Mouse (Mus musculus) forebrain, embryonic 10.5 days (tissue): ENCODE data around the gene Fto. TPM values are rescaled to one million over a fixed set of nuclear protein-coding genes. Genes with fewer than 3 reads are reported as not detected.

Experiments
- DNase-seq: peaks from one replicate; pipeline ENCODE4 v3.0.0-alpha.2; 2017; ENCODE audit warnings: low spot score; ENCODE audit errors: extremely low spot score
- H3K27ac ChIP-seq: fragments of 300-500 bp; sonication (generic); 2 replicates; pipeline ENCODE4 v1.5.1; 2016; ENCODE audit warnings: mild to moderate bottlenecking
- H3K27me3 ChIP-seq: fragments of 300-500 bp; sonication (generic); 2 replicates; pipeline ENCODE4 v1.6.1; 2016; ENCODE audit warnings: mild to moderate bottlenecking; ENCODE audit not compliant: poor library complexity, severe bottlenecking
- H3K36me3 ChIP-seq: fragments of 300-500 bp; sonication (generic); replicated peaks from 2 replicates; pipeline ENCODE4 v1.6.1; 2016; ENCODE audit warnings: mild to moderate bottlenecking, moderate library complexity
- H3K4me1 ChIP-seq: fragments of 300-500 bp; sonication (generic); 2 replicates; pipeline ENCODE4 v1.6.1; 2016
- H3K4me3 ChIP-seq: fragments of 300-500 bp; sonication (generic); 2 replicates; pipeline ENCODE4 v1.5.1; 2016; ENCODE audit warnings: mild to moderate bottlenecking, moderate library complexity
- H3K9me3 ChIP-seq: fragments of 300-500 bp; sonication (generic); 2 replicates; pipeline ENCODE4 v1.6.1; 2016; ENCODE audit warnings: mild to moderate bottlenecking, moderate library complexity
- WGBS: fragments of 180-500 bp; shearing (Covaris S2); methylation state at CpG from one replicate; pipeline ENCODE4 v1.1.7; 2016; 5-methylcytosine and 5-hydroxymethylcytosine counted together
- polyA plus RNA-seq: library from polyadenylated mRNA; unstranded; fragments of >200 nt; fragmentation: Nextera tagmentation; extraction: Ambion mirVana; gene quantifications from 2 replicates; pipeline ENCODE4 v1.2.1, GENCODE M21; 2016

Fto gene
- polyA plus RNA-seq, 1 experiment from 2014 or later = 88.3 TPM

DNA sequence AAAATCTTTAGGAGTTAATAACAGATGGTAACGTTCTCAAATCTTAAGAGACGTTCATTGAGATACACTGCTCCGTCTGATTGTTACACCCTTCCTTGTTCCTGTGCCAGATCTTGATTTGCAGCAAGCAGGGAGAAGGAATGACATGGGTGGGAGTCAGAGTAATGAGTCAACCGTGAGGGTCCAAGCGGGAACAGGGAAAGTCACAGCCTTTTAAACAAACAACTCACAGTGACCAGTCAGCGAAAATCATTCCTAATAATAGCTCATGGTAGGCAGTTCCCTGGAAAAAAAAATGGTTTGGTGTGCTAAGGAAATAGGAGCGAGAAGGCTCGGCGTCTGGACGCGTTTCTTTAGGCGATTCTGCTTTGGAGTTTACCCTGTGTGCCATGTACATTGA lies 208.9 kb downstream of the Fto start:
- no peak for DNase-seq
- Histone ChIP-seq H3K36me3 (peaks cover 5% of the 10 kb centered on the region), H3K9me3 (no peaks in the 10 kb centered on the region), H3K27ac (no peak overlapping the region), H3K4me1 (peaks cover 64% of the 10 kb centered on the region), H3K27me3 (peaks cover 99% of the 10 kb centered on the region), H3K4me3 (no peak overlapping the region)
- 87% methylated on average over 12 of the region's 12 CpGs for whole genome bisulfite sequencing

DNA sequence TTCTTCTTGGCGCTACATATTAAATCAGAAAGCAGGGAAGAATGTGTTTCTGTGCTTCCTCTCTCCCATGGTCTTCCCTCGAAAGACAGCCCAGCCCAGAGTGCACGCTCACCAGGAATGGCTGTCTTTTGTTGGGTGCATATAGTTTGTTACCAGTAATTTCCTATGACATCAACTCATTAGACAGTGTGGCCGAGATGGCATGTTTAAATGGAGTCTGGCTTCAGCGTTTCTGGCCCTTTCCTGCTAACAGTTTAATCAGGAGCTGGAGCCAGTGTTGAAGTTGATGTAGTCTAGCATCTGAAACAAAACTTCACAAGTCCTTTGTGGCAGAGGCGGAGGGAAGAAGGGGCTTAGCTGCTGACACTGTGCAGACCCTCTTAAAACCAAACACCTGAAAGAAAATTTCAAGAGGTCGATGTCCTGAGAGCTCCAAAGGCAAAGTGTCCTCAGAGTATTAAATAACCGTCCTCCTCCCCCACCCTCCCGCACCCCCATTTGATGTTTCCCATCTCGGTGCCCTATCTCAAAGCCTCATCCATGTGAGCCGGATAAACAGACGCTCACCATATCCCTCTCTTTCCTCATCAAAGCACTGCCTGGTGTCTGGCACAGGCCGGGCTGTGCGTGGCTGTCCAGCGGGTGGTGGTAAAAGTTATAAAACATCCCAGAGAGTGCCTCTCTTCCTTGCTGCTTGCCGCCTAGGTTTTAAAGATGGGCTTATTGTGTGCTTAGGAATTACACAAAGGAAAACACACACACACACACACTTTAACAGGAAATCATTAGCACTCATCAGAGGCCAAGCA lies 210.9 kb downstream of the Fto start:
- Histone ChIP-seq H3K4me1 (peaks cover 48% of the 10 kb centered on the region), H3K27me3 (peaks cover 99% of the 10 kb centered on the region), H3K27ac (peak overlapping the region; percentile 56; the same call in 1 of the 2 replicates), H3K9me3 (no peaks in the 10 kb centered on the region), H3K36me3 (peaks cover 14% of the 10 kb centered on the region), H3K4me3 (no peak overlapping the region)
- DNase-seq = no peak
- WGBS = 42% methylated on average over 16 of the region's 16 CpGs

DNA sequence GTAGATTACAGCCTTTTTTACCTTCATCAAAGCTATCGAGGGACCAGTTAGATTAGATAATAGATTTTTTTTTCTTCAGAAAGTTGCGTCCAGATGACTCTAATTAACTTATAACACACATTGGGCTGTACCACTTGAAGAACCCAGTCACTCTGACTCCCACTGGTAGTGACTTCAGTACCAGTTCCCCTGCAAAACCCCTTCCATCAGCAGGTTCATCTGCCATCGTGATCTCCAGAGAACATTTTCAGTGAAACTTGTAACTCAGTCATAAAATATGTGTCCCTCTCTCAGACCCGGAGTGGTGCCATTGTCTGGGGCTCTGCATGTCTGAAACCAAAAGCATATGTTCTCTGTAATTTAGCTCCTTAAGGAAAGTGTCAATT lies 211.5 kb downstream of the Fto start:
- peaks cover 48% of the 10 kb centered on the region for H3K4me1 ChIP-seq
- peaks cover 14% of the 10 kb centered on the region for H3K36me3 ChIP-seq
- DNase-seq = no peak
- H3K27ac ChIP-seq = no peak overlapping the region
- 18% methylated on average over 4 of the region's 4 CpGs for WGBS
- peaks cover 99% of the 10 kb centered on the region for H3K27me3 ChIP-seq
- peak overlapping the region; percentile 10; the same call in 1 of the 2 replicates for H3K4me3 ChIP-seq
- no peaks in the 10 kb centered on the region for H3K9me3 ChIP-seq

DNA sequence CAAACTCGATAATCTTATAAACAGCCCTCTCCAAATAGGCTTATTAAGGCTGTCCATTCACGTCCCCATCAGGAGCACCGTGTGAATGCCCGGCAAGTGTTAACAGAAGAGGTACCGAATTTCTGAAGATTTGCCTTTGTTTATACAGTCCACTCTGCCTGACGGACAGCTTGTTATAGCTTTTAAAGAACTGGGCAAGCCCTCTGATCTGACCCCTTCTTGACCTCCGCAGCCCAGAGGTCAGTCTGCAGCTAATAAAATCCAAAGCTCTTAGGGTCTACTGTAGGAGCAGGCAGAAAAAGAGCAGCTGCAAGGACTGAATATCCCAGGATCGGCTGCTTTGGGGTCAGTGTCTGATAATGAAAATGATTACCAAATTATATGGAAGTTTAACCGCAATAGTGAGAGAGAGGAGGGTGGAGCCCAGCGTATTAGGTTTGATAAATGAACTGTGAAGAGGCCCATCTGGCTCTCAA lies 212.1 kb downstream of the Fto start:
- H3K36me3 ChIP-seq = peaks cover 14% of the 10 kb centered on the region
- no peak overlapping the region for H3K27ac ChIP-seq
- DNase-seq = peak; percentile 58
- peaks cover 99% of the 10 kb centered on the region for H3K27me3 ChIP-seq
- peaks cover 48% of the 10 kb centered on the region for H3K4me1 ChIP-seq
- H3K4me3 ChIP-seq = peak overlapping the region; percentile 10; the same call in 1 of the 2 replicates
- 0 out of 2 replicates have a peak, but pooled peaks cover 5% of the 10 kb centered on the region for H3K9me3 ChIP-seq
- 5% methylated on average over 10 of the region's 10 CpGs for WGBS

DNA sequence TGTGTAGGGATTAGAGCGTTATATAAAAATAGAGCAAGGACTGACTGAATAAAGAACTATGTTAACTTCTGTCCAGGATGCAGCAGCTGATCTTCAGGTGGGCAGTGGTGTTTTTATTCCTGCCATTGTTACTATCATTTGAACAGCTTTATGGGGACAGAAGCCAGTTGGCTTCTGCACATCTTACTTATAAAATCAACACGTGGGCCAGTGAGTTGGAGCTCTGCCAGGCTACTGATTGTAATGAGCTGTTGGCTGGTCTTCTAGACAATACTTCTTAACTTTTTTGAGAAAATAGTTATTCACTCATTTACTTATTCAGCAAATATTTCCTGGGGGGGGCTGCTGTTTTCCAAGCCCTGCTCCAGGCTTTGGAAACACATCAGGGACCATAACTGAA lies 215.6 kb downstream of the Fto start:
- Histone ChIP-seq H3K9me3 (0 out of 2 replicates have a peak, but pooled peaks cover 6% of the 10 kb centered on the region), H3K36me3 (peaks cover 9% of the 10 kb centered on the region; the same call in 1 of the 2 replicates), H3K4me1 (peaks cover 50% of the 10 kb centered on the region), H3K4me3 (no peak overlapping the region), H3K27ac (no peak overlapping the region), H3K27me3 (peaks cover 99% of the 10 kb centered on the region)
- 89% methylated on average over 2 of the region's 2 CpGs for WGBS
- DNase-seq = no peak

DNA sequence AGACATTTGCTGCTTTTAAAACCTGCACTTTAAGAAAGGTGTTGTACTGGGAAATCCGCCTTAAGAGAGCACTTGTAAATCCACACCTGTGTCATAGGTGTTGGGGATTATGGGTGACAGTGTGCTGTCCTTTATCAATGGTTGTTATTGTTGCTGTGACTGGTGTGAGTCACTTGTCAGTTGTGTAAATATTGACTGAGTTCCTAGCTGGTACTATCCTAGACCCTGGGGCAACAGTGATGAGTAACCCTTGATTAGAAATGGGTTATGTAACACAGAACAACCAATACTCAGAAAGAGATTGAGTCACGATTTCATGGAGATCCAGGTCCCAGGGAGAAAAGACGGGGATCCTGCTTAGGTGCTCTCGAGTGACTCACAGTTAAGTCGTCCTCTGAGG lies 216.4 kb downstream of the Fto start:
- Histone ChIP-seq H3K36me3 (peaks cover 9% of the 10 kb centered on the region; the same call in 1 of the 2 replicates), H3K4me3 (no peak overlapping the region), H3K9me3 (0 out of 2 replicates have a peak, but pooled peaks cover 6% of the 10 kb centered on the region), H3K27me3 (peaks cover 99% of the 10 kb centered on the region), H3K4me1 (peaks cover 45% of the 10 kb centered on the region), H3K27ac (no peak overlapping the region)
- WGBS = 86% methylated on average over 5 of the region's 5 CpGs
- DNase-seq = no peak

DNA sequence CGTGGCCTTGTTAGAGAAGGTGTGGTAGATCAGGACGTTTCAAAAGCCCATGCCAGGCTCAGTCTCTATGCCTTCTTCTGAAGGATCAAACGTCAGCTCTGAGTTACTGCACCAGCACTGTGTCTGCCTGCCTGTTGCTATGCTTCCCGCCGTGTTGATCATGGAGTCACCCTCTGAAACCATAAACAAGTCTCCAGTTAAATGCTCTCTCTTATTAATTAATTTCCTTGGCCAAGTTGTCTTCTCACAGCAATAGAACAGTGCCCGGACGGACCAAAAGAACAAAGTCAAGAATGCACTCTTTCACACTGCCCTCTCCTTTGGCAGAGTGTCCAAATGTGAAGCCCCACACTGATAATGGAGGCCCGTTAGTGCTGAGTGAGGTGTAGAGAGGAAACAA lies 217.3 kb downstream of the Fto start:
- peaks cover 35% of the 10 kb centered on the region for H3K4me1 ChIP-seq
- peaks cover 9% of the 10 kb centered on the region; the same call in 1 of the 2 replicates for H3K36me3 ChIP-seq
- H3K27me3 ChIP-seq = peaks cover 100% of the 10 kb centered on the region
- 85% methylated on average over 8 of the region's 8 CpGs for WGBS
- 0 out of 2 replicates have a peak, but pooled peaks cover 6% of the 10 kb centered on the region for H3K9me3 ChIP-seq
- H3K27ac ChIP-seq = no peak overlapping the region
- H3K4me3 ChIP-seq = no peak overlapping the region
- no peak for DNase-seq

DNA sequence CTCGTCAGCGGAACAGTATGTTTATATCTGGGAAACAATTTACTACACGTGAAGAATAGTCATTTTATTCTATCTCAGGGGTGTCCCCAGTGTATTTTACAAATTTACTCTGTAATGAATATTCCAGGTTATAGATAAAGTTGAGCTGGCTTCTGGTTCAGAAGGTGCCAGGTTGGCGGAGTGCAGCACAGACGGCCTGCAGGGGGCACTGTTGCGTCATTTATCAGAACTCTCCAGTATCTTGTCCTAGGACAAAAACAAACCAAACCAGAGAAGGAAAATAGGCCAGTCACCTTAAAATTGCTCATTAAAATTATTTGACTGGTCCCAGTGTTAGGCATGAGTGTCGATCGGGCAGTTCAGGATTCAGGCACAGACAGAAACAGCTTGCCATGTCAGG lies 218.6 kb downstream of the Fto start:
- 33% methylated on average over 8 of the region's 8 CpGs for WGBS
- 0 out of 2 replicates have a peak, but pooled peaks cover 6% of the 10 kb centered on the region for H3K9me3 ChIP-seq
- peaks cover 9% of the 10 kb centered on the region; the same call in 1 of the 2 replicates for H3K36me3 ChIP-seq
- peaks cover 100% of the 10 kb centered on the region for H3K27me3 ChIP-seq
- H3K4me3 ChIP-seq = no peak overlapping the region
- peak; percentile 75 for DNase-seq
- H3K27ac ChIP-seq = no peak overlapping the region
- peaks cover 27% of the 10 kb centered on the region for H3K4me1 ChIP-seq

DNA sequence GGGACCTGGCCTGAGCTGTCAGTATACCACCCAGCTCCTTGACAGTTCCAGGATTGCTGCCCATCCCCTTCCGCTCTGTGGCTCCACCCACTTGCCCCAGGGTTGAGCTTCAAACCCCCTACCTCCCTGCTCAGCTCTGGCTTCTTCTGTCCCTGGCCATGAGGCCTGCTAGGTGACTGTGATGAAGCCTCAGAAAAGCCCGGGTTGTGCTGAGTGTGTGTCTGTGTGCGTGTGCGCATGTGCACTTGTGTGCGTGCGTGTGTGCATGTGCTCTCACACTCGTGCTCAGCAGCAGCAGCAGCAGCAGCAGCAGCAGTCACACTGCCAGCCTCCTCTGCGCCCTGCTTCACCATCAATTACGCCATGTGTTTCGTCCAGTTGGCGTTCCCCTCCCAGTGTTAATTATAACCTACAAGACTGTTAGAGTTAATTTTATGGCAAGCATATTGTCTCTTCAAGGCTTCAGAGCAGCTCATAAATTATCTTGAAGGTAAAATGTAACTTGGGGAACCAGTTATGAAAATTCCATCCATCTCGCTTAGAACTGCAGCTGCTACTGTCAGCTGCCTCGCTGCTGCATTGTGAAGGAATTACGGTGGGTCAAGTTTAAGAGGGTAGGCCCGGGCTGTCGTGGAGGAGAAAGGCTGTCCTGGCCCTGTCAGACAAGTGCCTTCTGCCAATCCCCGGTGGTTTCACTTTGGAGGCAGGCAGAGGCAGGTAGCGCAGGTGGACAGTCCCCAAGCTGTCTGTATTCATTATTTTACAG lies 219.5 kb downstream of the Fto start:
- H3K27me3 ChIP-seq = peaks cover 96% of the 10 kb centered on the region

DNA sequence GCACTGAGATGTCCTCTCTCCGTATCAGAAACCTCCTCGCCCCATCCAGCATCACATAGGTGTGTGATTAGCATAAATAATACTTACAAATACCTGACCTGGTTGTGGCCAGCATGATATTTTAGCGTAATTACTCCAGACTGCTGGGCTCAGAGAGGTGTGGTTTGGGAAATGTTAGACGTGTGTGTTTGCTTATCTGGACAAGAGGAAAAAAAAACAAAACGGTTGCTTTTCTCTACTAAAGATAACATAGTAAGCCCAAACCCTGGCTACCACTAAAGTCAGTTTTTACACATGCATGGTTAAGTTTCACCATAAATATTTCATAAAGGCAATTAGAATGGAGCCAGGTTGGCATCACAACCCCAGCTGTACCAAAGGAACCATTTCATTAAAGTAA lies 221.4 kb downstream of the Fto start:
- H3K4me3 ChIP-seq = no peak overlapping the region
- H3K27ac ChIP-seq = no peak overlapping the region
- H3K36me3 ChIP-seq = no peaks in the 10 kb centered on the region
- 0 out of 2 replicates have a peak, but pooled peaks cover 6% of the 10 kb centered on the region for H3K9me3 ChIP-seq
- H3K27me3 ChIP-seq = peaks cover 87% of the 10 kb centered on the region
- 84% methylated on average over 5 of the region's 5 CpGs for WGBS
- peaks cover 42% of the 10 kb centered on the region for H3K4me1 ChIP-seq
- no peak for DNase-seq

More for the DNA sequence above, 219.5 kb downstream of the Fto start:
- Histone ChIP-seq H3K27ac (no peak overlapping the region), H3K4me3 (no peak overlapping the region), H3K36me3 (peaks cover 5% of the 10 kb centered on the region; the same call in 1 of the 2 replicates), H3K4me1 (peaks cover 35% of the 10 kb centered on the region), H3K9me3 (0 out of 2 replicates have a peak, but pooled peaks cover 6% of the 10 kb centered on the region)
- no peak for DNase-seq
- 82% methylated on average over 18 of the region's 18 CpGs for WGBS

DNA sequence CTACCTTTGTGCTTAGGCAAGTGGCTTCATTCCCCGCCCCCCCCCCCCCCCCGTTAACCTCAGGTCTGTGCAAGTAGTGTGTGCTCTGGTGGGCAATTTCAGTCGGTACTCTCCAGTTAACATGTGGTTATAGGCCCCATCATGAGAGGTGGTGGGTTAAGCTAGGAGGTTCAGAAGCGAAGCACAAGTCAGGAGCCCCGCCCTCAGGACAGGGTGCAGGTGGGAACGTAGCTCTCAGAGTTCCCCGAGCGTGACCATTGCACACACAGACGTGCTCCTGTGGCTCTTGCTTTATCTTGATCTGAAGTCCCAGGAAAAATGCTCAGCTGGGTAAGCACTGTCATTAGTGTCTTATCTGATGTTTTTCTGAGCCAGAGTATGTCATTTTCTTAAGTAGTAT lies 224.8 kb downstream of the Fto start:
- Histone ChIP-seq H3K27me3 (peaks cover 62% of the 10 kb centered on the region), H3K36me3 (no peaks in the 10 kb centered on the region), H3K27ac (no peak overlapping the region), H3K4me3 (no peak overlapping the region), H3K9me3 (no peaks in the 10 kb centered on the region), H3K4me1 (peaks cover 25% of the 10 kb centered on the region)
- 77% methylated on average over 9 of the region's 9 CpGs for WGBS
- no peak for DNase-seq

DNA sequence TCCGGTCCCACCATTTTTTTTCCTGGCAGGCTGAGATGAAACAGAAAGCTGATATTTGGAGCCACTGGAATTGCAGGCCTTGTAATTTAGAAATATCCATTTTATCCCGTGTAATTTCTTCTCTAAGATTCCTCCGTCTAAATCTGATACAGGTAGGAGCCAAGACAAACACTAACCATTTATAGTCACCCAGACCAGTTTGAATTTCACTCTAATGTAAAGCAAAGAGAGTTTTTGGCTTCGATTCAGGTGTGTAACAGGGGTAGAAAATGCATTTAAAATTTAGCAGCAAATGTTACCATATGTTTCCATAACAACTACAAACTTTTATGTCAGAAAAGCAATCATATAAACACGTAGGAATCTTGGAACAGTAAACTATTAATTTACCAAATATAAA lies 225.6 kb downstream of the Fto start:
- no peaks in the 10 kb centered on the region for H3K9me3 ChIP-seq
- H3K4me3 ChIP-seq = no peak overlapping the region
- H3K4me1 ChIP-seq = peaks cover 23% of the 10 kb centered on the region
- no peak overlapping the region for H3K27ac ChIP-seq
- peaks cover 54% of the 10 kb centered on the region for H3K27me3 ChIP-seq
- no peaks in the 10 kb centered on the region for H3K36me3 ChIP-seq
- 87% methylated on average over 5 of the region's 5 CpGs for WGBS
- no peak for DNase-seq
